Mouse (Mus musculus) intestine, embryonic 16.5 days (tissue): ENCODE measurements around the gene Tpst2. TPM values are rescaled to one million over a fixed set of nuclear protein-coding genes. Genes with fewer than 3 reads are reported as not detected.

Experiments used
- ATAC-seq: fragments of 200-750 bp; cut with Nextera tagmentation; 2 replicates; pipeline ENCODE4 v1.8.0; 2017; ENCODE audit warnings: moderate TSS enrichment, moderate library complexity
- H3K27ac ChIP-seq: fragments of 300-500 bp; sonication (generic); 2 replicates; pipeline ENCODE4 v1.5.1; 2014; ENCODE audit warnings: mild to moderate bottlenecking, low read length
- H3K27me3 ChIP-seq: fragments of 300-500 bp; sonication (generic); replicated peaks from 2 replicates; pipeline ENCODE4 v1.6.1; 2014; ENCODE audit warnings: low read length, control low read depth, mixed read lengths; ENCODE audit not compliant: control insufficient read depth, insufficient read depth
- H3K36me3 ChIP-seq: fragments of 300-500 bp; sonication (generic); 2 replicates; pipeline ENCODE4 v1.6.1; 2014; ENCODE audit warnings: low read length, control low read depth; ENCODE audit not compliant: control insufficient read depth, insufficient read depth
- H3K4me1 ChIP-seq: fragments of 300-500 bp; sonication (generic); 2 replicates; pipeline ENCODE4 v1.6.1; 2014; ENCODE audit warnings: low read length, control low read depth, mixed read lengths; ENCODE audit not compliant: control insufficient read depth, insufficient read depth
- H3K4me2 ChIP-seq: fragments of 300-500 bp; sonication (generic); 2 replicates; pipeline ENCODE4 v1.6.1; 2014; ENCODE audit warnings: low read depth, low read length, control low read depth
- H3K4me3 ChIP-seq: fragments of 300-500 bp; sonication (generic); 2 replicates; pipeline ENCODE4 v1.5.1; 2014; ENCODE audit warnings: mild to moderate bottlenecking, low read length
- H3K9ac ChIP-seq: fragments of 300-500 bp; sonication (generic); 2 replicates; pipeline ENCODE4 v1.6.1; 2014; ENCODE audit warnings: low read depth, low read length
- H3K9me3 ChIP-seq: fragments of 300-500 bp; sonication (generic); 2 replicates; pipeline ENCODE4 v1.6.1; 2016; ENCODE audit warnings: low read length, control low read depth; ENCODE audit not compliant: control insufficient read depth
- WGBS: fragments of 180-500 bp; shearing (Covaris S2); extraction: QIAGEN DNeasy Blood & Tissue Kit; methylation state at CpG from one replicate; pipeline ENCODE4 v1.1.7; 2014; 5-methylcytosine and 5-hydroxymethylcytosine counted together
- polyA plus RNA-seq: library from polyadenylated mRNA; unstranded; fragments of >200 nt; fragmentation: Nextera tagmentation; extraction: Ambion mirVana; gene quantifications from 2 replicates; pipeline ENCODE4 v1.2.1, GENCODE M21; 2015

Tpst2 gene
- polyA plus RNA-seq, 1 experiment from 2014 or later = 52.0 TPM

DNA sequence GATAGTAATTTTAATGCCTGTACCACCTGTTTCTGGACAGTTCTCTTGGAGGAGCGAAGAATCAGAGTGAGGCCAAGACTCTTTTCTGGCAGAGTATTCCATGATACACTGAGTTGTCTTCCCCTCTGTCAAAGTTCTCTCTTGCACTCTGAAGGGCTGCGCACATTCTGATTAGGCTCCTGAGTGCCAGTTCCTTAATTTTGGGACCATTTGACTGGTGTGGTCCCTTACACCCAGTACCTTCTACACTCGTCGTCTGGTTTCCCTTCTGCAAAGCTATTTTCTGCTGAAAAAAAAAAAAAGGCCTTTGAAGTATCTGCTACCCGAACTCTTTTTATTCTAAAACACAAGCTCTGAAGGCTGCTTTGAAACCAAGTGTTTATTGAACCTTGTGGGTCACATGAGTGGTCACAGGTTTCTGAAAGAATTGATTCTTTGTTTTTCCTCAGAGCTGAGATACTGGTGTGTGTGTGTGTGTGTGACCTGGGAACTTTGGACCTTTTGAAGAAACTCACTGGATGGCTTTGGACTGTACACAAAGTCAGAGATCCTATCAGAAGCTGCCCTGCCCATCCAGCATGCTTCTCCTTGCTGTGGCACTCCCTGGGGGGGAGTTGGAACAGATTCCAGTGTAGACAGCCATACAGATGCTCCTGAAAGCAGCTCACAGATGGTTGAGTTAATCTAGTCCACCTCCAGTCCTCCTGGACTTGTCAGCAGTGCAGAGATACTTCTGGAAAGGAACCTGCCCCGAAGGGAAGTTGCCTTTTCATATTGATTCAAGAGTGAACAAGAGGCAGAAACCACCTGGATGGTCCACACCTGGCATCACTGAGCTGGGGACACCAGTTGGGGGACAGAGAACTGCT lies 67.8 kb downstream of the Tpst2 start:
- Histone ChIP-seq H3K9me3 (no peaks in the 10 kb centered on the region), H3K27ac (peak overlapping the region; percentile 85), H3K9ac (peak overlapping the region; percentile 90), H3K27me3 (no peaks in the 10 kb centered on the region), H3K4me2 (peak overlapping the region; percentile 83), H3K4me3 (peak overlapping the region; percentile 94), H3K4me1 (peaks cover 34% of the 10 kb centered on the region), H3K36me3 (peaks cover 4% of the 10 kb centered on the region; the same call in 1 of the 2 replicates)
- WGBS = 62% methylated on average over 6 of the region's 6 CpGs
- peak; percentile 84 for ATAC-seq

- H3K4me2 ChIP-seq = 0 out of 2 replicates have a peak overlapping the region, but pooled peaks have one; percentile 39
- H3K4me3 ChIP-seq = no peak overlapping the region
- no peak for ATAC-seq
- H3K27me3 ChIP-seq = no peaks in the 10 kb centered on the region
- H3K9me3 ChIP-seq = no peaks in the 10 kb centered on the region
- peaks cover 28% of the 10 kb centered on the region for H3K4me1 ChIP-seq
- H3K9ac ChIP-seq = no peak overlapping the region
- WGBS = 75% methylated on average over 16 of the region's 16 CpGs
- H3K27ac ChIP-seq = no peak overlapping the region
- H3K36me3 ChIP-seq = peaks cover 12% of the 10 kb centered on the region
Measured at GRCm38 (mm10) chr5:112346211-112346965, 69.9 kb downstream of the Tpst2 start.

DNA sequence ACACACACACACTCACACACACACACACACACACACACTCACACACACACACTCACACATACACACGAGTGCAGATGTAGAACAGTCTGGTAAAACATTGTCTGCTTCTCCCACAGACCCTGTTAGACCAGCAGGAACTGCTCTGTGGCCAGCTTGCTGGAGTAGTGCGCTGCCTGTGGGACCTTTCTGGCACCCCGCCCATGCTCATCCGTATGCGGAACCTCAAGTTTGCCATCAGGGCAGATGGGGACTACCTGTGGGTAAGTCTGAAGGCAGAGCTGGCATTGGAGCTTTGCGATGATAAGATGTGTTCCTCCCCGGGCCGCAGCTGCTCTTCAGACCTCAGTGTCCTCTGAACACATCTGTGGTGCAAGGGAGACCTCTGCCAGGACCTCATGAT lies 72.7 kb downstream of the Tpst2 start:
- WGBS = 87% methylated on average over 8 of the region's 8 CpGs
- Histone ChIP-seq H3K9me3 (no peaks in the 10 kb centered on the region), H3K27me3 (no peaks in the 10 kb centered on the region), H3K4me3 (no peak overlapping the region), H3K9ac (no peak overlapping the region), H3K36me3 (peaks cover 14% of the 10 kb centered on the region), H3K4me2 (no peak overlapping the region), H3K27ac (no peak overlapping the region), H3K4me1 (peaks cover 18% of the 10 kb centered on the region)
- no peak for ATAC-seq

GRCm38 (mm10) chr5:112355493-112355892 lies 79.0 kb downstream of the Tpst2 start:
- no peaks in the 10 kb centered on the region for H3K27me3 ChIP-seq
- H3K4me2 ChIP-seq = no peak overlapping the region
- no peak for ATAC-seq
- no peaks in the 10 kb centered on the region for H3K9me3 ChIP-seq
- H3K4me1 ChIP-seq = no peaks in the 10 kb centered on the region
- H3K4me3 ChIP-seq = no peak overlapping the region
- WGBS = 81% methylated on average over 6 of the region's 6 CpGs
- H3K9ac ChIP-seq = no peak overlapping the region
- H3K27ac ChIP-seq = no peak overlapping the region
- peaks cover 9% of the 10 kb centered on the region; the same call in 1 of the 2 replicates for H3K36me3 ChIP-seq

DNA sequence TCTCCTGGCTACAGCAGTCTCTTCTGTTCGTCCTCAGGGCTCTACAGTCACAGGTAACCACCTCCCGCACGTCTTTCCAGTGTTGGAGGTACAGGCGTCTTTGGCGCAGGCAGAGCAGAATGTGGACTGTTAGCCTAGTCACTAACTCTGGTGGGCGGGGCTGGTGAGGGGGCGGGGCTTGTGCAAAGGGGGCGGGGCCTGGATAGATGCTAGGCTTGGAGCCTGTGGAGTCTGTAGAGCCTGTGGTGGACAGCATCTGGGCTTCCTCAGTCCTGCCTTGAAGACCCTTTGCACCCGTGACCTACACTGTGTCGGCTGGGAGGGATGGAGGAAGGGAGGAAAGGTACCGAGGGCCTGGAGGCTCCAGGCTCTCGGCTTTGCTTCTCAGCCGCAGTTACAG lies 79.4 kb downstream of the Tpst2 start, which contains the start of gene Gm6583:
Gene Gm6583, minus strand, starts transcription at position 124 of the 400 bp plus-strand sequence.
- ATAC-seq = peak; percentile 19; the same call in 1 of the 2 replicates
- no peak within 1 kb of the TSS for H3K27ac ChIP-seq

DNA sequence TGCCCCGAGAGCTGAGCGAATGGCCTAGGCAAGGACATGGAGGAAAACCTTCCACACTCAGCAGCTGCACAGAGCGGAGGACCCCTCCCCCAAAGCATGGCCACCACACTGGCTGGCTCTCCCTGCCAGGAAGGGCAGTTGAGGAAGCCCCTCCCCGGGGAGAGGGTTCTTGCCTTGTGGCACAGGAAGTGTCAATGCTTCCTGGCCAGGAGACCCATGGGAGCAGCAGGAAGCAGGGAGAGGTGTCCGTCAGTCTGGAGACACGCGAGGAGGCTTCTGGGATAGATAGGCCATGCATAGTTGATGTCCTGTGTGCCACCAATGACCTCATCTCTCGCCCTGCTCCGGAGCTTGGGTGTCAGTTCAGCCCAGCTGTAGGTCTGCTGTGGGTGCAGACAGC lies 79.8 kb downstream of the Tpst2 start:
- Histone ChIP-seq H3K36me3 (peaks cover 8% of the 10 kb centered on the region; the same call in 1 of the 2 replicates), H3K27ac (no peak overlapping the region), H3K27me3 (no peaks in the 10 kb centered on the region), H3K4me2 (no peak overlapping the region), H3K9me3 (no peaks in the 10 kb centered on the region), H3K4me1 (no peaks in the 10 kb centered on the region), H3K9ac (no peak overlapping the region), H3K4me3 (no peak overlapping the region)
- no peak for ATAC-seq
- WGBS = 93% methylated on average over 9 of the region's 9 CpGs

More for the DNA sequence above, 79.4 kb downstream of the Tpst2 start, which contains the start of gene Gm6583:
- H3K36me3 ChIP-seq = peaks cover 8% of the 10 kb centered on the region; the same call in 1 of the 2 replicates
- no peaks in the 10 kb centered on the region for H3K4me1 ChIP-seq
- H3K4me3 ChIP-seq = no peak within 1 kb of the TSS
- H3K9ac ChIP-seq = no peak within 1 kb of the TSS
- H3K4me2 ChIP-seq = no peak within 1 kb of the TSS
- WGBS = 66% methylated on average over 13 of the region's 13 CpGs
- H3K9me3 ChIP-seq = no peaks in the 10 kb centered on the region
- no peaks in the 10 kb centered on the region for H3K27me3 ChIP-seq

- H3K27ac ChIP-seq = no peak overlapping the region
- no peak overlapping the region for H3K4me3 ChIP-seq
- H3K9me3 ChIP-seq = no peaks in the 10 kb centered on the region
- no peak overlapping the region for H3K4me2 ChIP-seq
- ATAC-seq = no peak
- H3K9ac ChIP-seq = no peak overlapping the region
- WGBS = 89% methylated on average over 4 of the region's 4 CpGs
- H3K27me3 ChIP-seq = no peaks in the 10 kb centered on the region
- peaks cover 10% of the 10 kb centered on the region; the same call in 1 of the 2 replicates for H3K36me3 ChIP-seq
- H3K4me1 ChIP-seq = no peaks in the 10 kb centered on the region
Measured at GRCm38 (mm10) chr5:112359520-112359919, 83.0 kb downstream of the Tpst2 start.

DNA sequence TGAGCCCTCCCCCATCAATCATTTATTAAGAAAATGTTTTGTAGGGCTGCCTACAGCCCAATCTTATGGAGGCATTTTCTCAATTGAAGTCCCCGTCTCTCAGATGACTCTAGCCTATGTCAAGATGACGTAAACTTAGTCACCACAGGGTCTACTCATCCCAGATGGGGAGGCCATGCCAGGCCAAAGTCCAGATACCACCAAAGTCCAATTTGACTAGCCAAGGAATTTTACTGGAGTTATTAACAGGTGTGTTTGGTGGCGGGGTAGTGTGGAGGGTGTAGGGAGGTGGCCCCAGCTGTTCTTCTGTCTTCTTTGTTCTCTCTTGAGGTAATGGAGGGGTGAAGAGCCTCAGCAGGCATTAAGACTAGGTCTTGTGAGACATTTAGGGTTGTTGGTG lies 83.6 kb downstream of the Tpst2 start:
- 78% methylated on average over 3 of the region's 3 CpGs for WGBS
- Histone ChIP-seq H3K4me1 (no peaks in the 10 kb centered on the region), H3K4me3 (no peak overlapping the region), H3K4me2 (no peak overlapping the region), H3K27ac (no peak overlapping the region), H3K36me3 (peaks cover 11% of the 10 kb centered on the region), H3K9ac (no peak overlapping the region), H3K9me3 (no peaks in the 10 kb centered on the region), H3K27me3 (no peaks in the 10 kb centered on the region)
- peak; percentile 58 for ATAC-seq

- H3K4me1 ChIP-seq = no peaks in the 10 kb centered on the region
- H3K27me3 ChIP-seq = no peaks in the 10 kb centered on the region
- no peak overlapping the region for H3K4me2 ChIP-seq
- ATAC-seq = no peak
- 58% methylated on average over 10 of the region's 10 CpGs for WGBS
- no peaks in the 10 kb centered on the region for H3K9me3 ChIP-seq
- peaks cover 12% of the 10 kb centered on the region for H3K36me3 ChIP-seq
- no peak overlapping the region for H3K4me3 ChIP-seq
- no peak overlapping the region for H3K9ac ChIP-seq
- H3K27ac ChIP-seq = no peak overlapping the region
Measured at GRCm38 (mm10) chr5:112364184-112364797, 87.8 kb downstream of the Tpst2 start.
